Comparison of ENCODE assay signal across 8 mouse cellular contexts in genomic region chr1:87475076-87475895, GRCm38 (mm10). TPM values are rescaled to one million over a fixed set of nuclear protein-coding genes. Genes with fewer than 3 reads are reported as not detected.
DNase-seq lines count a peak whose midpoint lies in the region; TF ChIP-seq lines count a peak whose summit lies in the region.

No protein-coding gene starts in this region.

- intact Hi-C loops in left cerebral cortex, postnatal 25 days (cut with DNase I) = no loop called here

- no peaks in the 10 kb centered on the region for H3K9me3 ChIP-seq in ES-Bruce4 (replicated peaks; ENCODE audit: control insufficient read depth, insufficient read depth, low read length, poor library complexity, severe bottlenecking)

- DNase-seq in cerebellum, postnatal 10 days = peak; percentile 36 to 40
- no peak for DNase-seq in cerebellum, adult 8-10 months
- peak; percentile 73 to 81 for DNase-seq in frontal cortex, adult 2 months (ENCODE audit: extremely low spot score in 1 of 2, low spot score in 1 of 2)
- peak; percentile 76 to 84 for DNase-seq in left cerebral cortex, postnatal 25 days (ENCODE audit: low spot score in 2 of 2)
- peak; percentile 75 for DNase-seq in right cerebral cortex, postnatal 14 days
- DNase-seq in thymus, postnatal 10 days (ENCODE audit: low spot score in 2 of 2) = no peak
- DNase-seq in urinary bladder, postnatal 14 days (ENCODE audit: low spot score) = no peak

- H3K4me3 ChIP-seq in ES-Bruce4 (ENCODE audit: low read depth, low read length) = peak overlapping the region; percentile 66

- H3K27ac ChIP-seq in ES-Bruce4 (ENCODE audit: insufficient read depth, low read length) = no peak overlapping the region

- TF ChIP-seq CTCF in ES-Bruce4 (IDR thresholded peaks at IDR 0.05; ENCODE audit: low read depth, low read length) = no peak

- no peak for TF ChIP-seq POLR2A in ES-Bruce4 (IDR thresholded peaks at IDR 0.05; ENCODE audit: insufficient read depth, low read length)

- H3K36me3 ChIP-seq in ES-Bruce4 (ENCODE audit: control insufficient read depth, insufficient read depth, low read length, poor library complexity, severe bottlenecking) = no peaks in the 10 kb centered on the region

- no peak for TF ChIP-seq EP300 in ES-Bruce4 (IDR thresholded peaks at IDR 0.05; ENCODE audit: insufficient read depth, low read depth, low read length)

- H3K9ac ChIP-seq in ES-Bruce4 (ENCODE audit: low read depth, poor library complexity, severe bottlenecking) = 0 out of 2 replicates have a peak overlapping the region, but pooled peaks have one; percentile 17

- H3K27me3 ChIP-seq in ES-Bruce4 (ENCODE audit: control insufficient read depth, insufficient read depth, low read length, poor library complexity, severe bottlenecking) = no peaks in the 10 kb centered on the region

- no peaks in the 10 kb centered on the region for H3K4me1 ChIP-seq in ES-Bruce4 (ENCODE audit: control insufficient read depth, insufficient read depth, low read length)

RNA-seq across cellular contexts. Expression of gene Snorc, which starts 5.2 kb away (rescaled TPM):
- not detected in 2 replicates for polyA plus RNA-seq in ES-Bruce4 (2011; ENCODE audit: insufficient read depth, insufficient read length, low read depth, missing spikeins)
- polyA plus RNA-seq in frontal cortex, adult 2 months (2012; rRNA removed) = 0.52 and 0.90 TPM in 2 replicates
- total RNA-seq in left cerebral cortex, postnatal 25 days (2021) = under 1 TPM in 1 of 2 experiments, not detected in 1; 0.87 TPM

RNA-seq across cellular contexts. Expression of gene Neu2, which starts 34.4 kb away (rescaled TPM):
- not detected in 2 replicates for polyA plus RNA-seq in ES-Bruce4 (2011; ENCODE audit: insufficient read depth, insufficient read length, low read depth, missing spikeins)
- polyA plus RNA-seq in frontal cortex, adult 2 months (2012; rRNA removed) = 7.0 and 8.8 TPM in 2 replicates
- 1 to 10 TPM; 7.3 to 9.7 TPM for total RNA-seq in left cerebral cortex, postnatal 25 days (2021)

Comparison
In these comparisons a context has a peak if more than half of its experiments do, and no peak if none do; other contexts are left out.
1. DNase-seq: peak in cerebellum, postnatal 10 days (2 of 2), frontal cortex, adult 2 months (2 of 2), left cerebral cortex, postnatal 25 days (2 of 2) and right cerebral cortex, postnatal 14 days (single experiment); none in cerebellum, adult 8-10 months (single experiment), thymus, postnatal 10 days (0 of 2) and urinary bladder, postnatal 14 days (single experiment).